Mouse (Mus musculus): ENCODE measurements around the gene Sptbn1.

GRCm38 (mm10) chr11:30165861-30166550 lies 102.0 kb downstream of the Sptbn1 start:
- TF ChIP-seq CTCF (IDR thresholded peaks at IDR 0.05; ENCODE audit: borderline replicate concordance, extremely low read depth, insufficient read depth, insufficient read length) (no peak), POLR2A (IDR thresholded peaks at IDR 0.05; ENCODE audit: borderline replicate concordance, extremely low read depth, insufficient read depth, insufficient read length, poor library complexity, severe bottlenecking) (no peak)
